Mouse (Mus musculus) neural tube, embryonic 15.5 days (tissue): ENCODE measurements at regions not wholly inside any gene's neighbourhood (a gene's known extent, or its start where the extent isn't known, plus 50 kb on each side); places are given as distances from the start of the nearest gene placed in this dataset.
"Not testable (repeated sequence)": the region's sequence is repeated elsewhere in the genome, so short reads cannot be mapped to it uniquely, and the experiment has no call there.

Source experiments
- ATAC-seq: fragments of 200-750 bp; cut with Nextera tagmentation; 2 replicates; pipeline ENCODE4 v1.8.0; 2017; ENCODE audit warnings: mild to moderate bottlenecking, moderate TSS enrichment, moderate library complexity; ENCODE audit not compliant: low FRiP score
- H3K27ac ChIP-seq: fragments of 300-500 bp; sonication (generic); replicated peaks from 2 replicates; pipeline ENCODE4 v1.5.1; 2015; ENCODE audit warnings: mild to moderate bottlenecking, inconsistent platforms
- H3K27me3 ChIP-seq: fragments of 300-500 bp; sonication (generic); replicated peaks from 2 replicates; pipeline ENCODE4 v1.6.1; 2015; ENCODE audit warnings: inconsistent platforms
- H3K36me3 ChIP-seq: fragments of 300-500 bp; sonication (generic); 2 replicates; pipeline ENCODE4 v1.6.1; 2015; ENCODE audit warnings: inconsistent platforms
- H3K4me1 ChIP-seq: fragments of 300-500 bp; sonication (generic); 2 replicates; pipeline ENCODE4 v1.6.1; 2015; ENCODE audit warnings: inconsistent platforms
- H3K4me2 ChIP-seq: fragments of 300-500 bp; sonication (generic); 2 replicates; pipeline ENCODE4 v1.6.1; 2015; ENCODE audit warnings: inconsistent platforms, mild to moderate bottlenecking, moderate library complexity
- H3K4me3 ChIP-seq: fragments of 300-500 bp; sonication (generic); replicated peaks from 2 replicates; pipeline ENCODE4 v1.5.1; 2015; ENCODE audit warnings: mild to moderate bottlenecking, inconsistent platforms
- H3K9ac ChIP-seq: fragments of 300-500 bp; sonication (generic); replicated peaks from 2 replicates; pipeline ENCODE4 v1.6.1; 2015; ENCODE audit warnings: mild to moderate bottlenecking, inconsistent platforms
- H3K9me3 ChIP-seq: fragments of 300-500 bp; sonication (generic); replicated peaks from 2 replicates; pipeline ENCODE4 v1.6.1; 2016; ENCODE audit warnings: inconsistent platforms
- WGBS: fragments of 180-500 bp; shearing (Covaris S2); methylation state at CpG from one replicate; pipeline ENCODE4 v1.1.7; 2015; ENCODE audit warnings: mixed read lengths; 5-methylcytosine and 5-hydroxymethylcytosine counted together

- not testable (repeated sequence) for H3K4me3 ChIP-seq, H3K27me3 ChIP-seq, H3K4me1 ChIP-seq, H3K36me3 ChIP-seq, ATAC-seq, H3K9ac ChIP-seq, H3K4me2 ChIP-seq, H3K9me3 ChIP-seq, H3K27ac ChIP-seq
- 90% methylated on average over 2 of the region's 2 CpGs for WGBS
Observed at GRCm38 (mm10) chr4:9724801-9725200, 1149.5 kb upstream of the 2610301B20Rik start.

DNA sequence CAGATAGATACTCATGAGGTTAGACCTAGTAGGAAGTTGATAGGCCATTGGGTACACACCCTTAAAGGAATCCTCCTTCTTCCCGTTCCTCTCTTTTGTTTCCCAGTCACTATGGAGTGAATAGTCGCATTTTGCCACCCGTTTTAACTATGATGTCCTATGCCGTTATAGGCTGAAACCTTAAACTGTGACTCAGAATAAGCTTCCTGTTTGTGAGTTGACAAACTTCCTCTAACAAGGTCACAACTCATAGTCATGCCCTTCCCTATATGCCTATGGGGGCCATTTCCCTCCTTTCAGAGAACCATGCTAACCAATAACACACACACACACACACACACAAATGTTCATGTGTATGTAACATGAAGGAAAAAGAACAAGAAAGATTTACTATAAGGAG lies 1136.6 kb upstream of the 2610301B20Rik start:
- Histone ChIP-seq H3K27ac (no peak overlapping the region), H3K36me3 (no peaks in the 10 kb centered on the region), H3K4me1 (no peaks in the 10 kb centered on the region), H3K4me2 (no peak overlapping the region), H3K9me3 (no peaks in the 10 kb centered on the region), H3K4me3 (no peak overlapping the region), H3K9ac (no peak overlapping the region), H3K27me3 (no peaks in the 10 kb centered on the region)
- no peak for ATAC-seq
- 82% methylated on average over 4 of the region's 4 CpGs for WGBS

DNA sequence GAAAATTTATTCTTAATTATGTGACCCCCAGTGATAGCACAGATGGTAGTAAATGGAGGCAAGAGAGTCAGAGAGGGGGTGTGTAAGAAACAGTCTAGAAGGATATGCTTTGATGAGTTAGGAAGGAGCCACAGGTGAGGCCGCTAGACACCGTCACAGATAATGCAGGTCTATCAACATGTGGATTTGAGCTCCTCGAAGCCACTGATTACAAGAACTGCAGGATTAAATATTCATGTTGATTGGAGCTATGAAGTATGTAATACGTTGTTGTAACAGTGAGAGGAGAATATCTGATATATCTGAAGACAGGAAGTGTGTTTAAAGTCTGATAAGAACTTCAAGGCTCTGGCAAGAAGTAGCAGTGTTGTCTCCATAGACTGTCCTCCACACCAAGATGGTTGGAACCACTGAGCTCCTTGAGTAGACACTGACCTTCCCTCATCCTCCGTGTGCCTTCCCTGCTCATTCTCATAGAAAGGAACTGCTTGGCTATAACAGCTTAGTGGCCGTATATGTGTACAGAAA lies 1126.8 kb upstream of the 2610301B20Rik start:
- 85% methylated on average over 6 of the region's 6 CpGs for WGBS
- H3K36me3 ChIP-seq, result no peaks in the 10 kb centered on the region
- H3K4me1 ChIP-seq, result no peaks in the 10 kb centered on the region
- no peaks in the 10 kb centered on the region for H3K9me3 ChIP-seq
- no peak overlapping the region for H3K4me3 ChIP-seq
- no peak overlapping the region for H3K4me2 ChIP-seq
- no peak overlapping the region for H3K27ac ChIP-seq
- H3K9ac ChIP-seq, result no peak overlapping the region
- no peak for ATAC-seq
- H3K27me3 ChIP-seq, result no peaks in the 10 kb centered on the region

DNA sequence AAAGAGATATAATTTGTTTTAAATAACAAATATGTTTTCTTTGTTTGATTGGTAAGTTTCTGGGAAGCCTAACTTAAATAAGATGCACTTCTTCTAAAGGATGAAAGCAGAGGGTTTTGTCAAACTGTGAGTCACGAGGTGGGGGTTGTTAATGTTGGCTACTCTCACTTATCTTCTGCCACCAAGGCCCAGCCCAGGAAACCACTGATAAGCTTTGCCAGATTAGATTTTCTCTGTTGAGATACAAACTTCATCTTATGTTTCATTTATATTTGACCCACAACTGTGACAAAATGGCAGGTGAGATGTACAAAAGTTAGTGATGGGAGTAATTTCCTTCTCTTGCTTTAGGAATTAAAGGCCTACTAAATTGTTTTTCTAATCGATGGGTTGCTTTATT lies 1126.2 kb upstream of the 2610301B20Rik start:
- Histone ChIP-seq H3K4me2 (no peak overlapping the region), H3K27me3 (no peaks in the 10 kb centered on the region), H3K36me3 (no peaks in the 10 kb centered on the region), H3K9ac (no peak overlapping the region), H3K27ac (no peak overlapping the region), H3K4me3 (no peak overlapping the region), H3K9me3 (no peaks in the 10 kb centered on the region), H3K4me1 (no peaks in the 10 kb centered on the region)
- no peak for ATAC-seq
- 79% methylated on average over 2 of the region's 2 CpGs for WGBS

DNA sequence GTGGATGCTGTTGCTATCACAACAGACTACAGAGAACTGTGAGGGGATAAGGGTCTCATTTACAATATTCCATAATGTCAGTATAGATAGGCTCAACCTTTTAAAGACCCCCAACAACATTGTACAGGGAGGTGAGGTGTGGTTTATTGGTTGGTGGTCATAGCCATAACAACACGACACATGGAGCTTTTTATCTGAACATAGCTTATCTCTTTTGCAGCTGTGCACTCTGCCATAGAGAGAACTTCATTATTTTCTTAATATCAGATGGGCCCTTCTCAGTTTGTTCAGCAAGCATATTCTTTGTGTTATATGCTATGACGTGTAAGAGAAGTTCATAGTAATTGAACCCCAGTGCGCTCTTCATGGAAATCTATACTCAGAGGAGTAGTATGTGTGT lies 1124.4 kb upstream of the 2610301B20Rik start:
- no peak for ATAC-seq
- H3K4me3 ChIP-seq, result no peak overlapping the region
- 96% methylated on average over 3 of the region's 3 CpGs for WGBS
- no peaks in the 10 kb centered on the region for H3K27me3 ChIP-seq
- no peaks in the 10 kb centered on the region for H3K36me3 ChIP-seq
- no peaks in the 10 kb centered on the region for H3K4me1 ChIP-seq
- H3K9me3 ChIP-seq, result no peaks in the 10 kb centered on the region
- H3K27ac ChIP-seq, result no peak overlapping the region
- no peak overlapping the region for H3K9ac ChIP-seq
- no peak overlapping the region for H3K4me2 ChIP-seq

DNA sequence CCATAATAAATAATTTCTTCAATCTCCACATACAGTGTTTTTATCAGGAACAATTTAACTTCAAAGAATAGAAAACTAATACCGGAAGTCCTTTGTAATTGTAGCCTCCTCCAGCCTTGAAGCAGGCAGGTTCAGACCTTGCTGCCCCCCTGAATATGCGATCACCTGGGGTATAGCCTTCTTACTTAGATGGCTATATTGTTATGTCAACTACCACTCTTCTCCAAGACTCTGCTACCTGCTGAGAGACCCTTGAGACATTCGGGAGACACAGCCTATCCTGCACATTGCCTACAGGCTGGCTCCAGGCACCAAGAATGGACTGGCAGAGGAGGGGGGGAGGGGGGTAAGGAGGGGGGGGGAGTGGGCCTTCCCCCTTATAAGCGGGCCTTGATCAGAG lies 1123.9 kb upstream of the 2610301B20Rik start:
- H3K4me1 ChIP-seq, result no peaks in the 10 kb centered on the region
- H3K9ac ChIP-seq, result no peak overlapping the region
- H3K9me3 ChIP-seq, result no peaks in the 10 kb centered on the region
- WGBS, result 67% methylated on average over 4 of the region's 4 CpGs
- no peak overlapping the region for H3K27ac ChIP-seq
- H3K36me3 ChIP-seq, result no peaks in the 10 kb centered on the region
- ATAC-seq, result no peak
- H3K4me3 ChIP-seq, result no peak overlapping the region
- no peaks in the 10 kb centered on the region for H3K27me3 ChIP-seq
- H3K4me2 ChIP-seq, result no peak overlapping the region

DNA sequence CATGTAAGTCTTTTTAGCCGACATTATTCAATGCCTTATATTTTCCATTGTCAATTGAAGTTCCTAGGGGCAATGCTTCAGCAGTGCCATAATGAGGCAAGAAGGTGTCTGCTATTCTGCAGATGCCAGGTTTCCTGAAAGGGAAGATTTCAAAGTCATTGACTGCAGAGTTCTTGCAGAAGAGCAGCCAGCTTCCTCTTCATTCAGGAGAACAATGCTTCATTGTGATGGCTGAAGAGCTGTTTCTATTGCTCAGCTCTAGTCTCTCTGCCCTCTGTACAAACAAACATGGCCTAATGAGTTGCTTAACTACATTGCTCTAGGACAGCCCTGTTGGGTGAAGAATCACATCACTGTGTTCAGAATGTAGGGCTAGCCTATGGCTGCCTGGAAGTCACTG lies 1111.0 kb upstream of the 2610301B20Rik start:
- Histone ChIP-seq H3K9ac (no peak overlapping the region), H3K4me2 (no peak overlapping the region), H3K9me3 (no peaks in the 10 kb centered on the region), H3K36me3 (no peaks in the 10 kb centered on the region), H3K27ac (no peak overlapping the region), H3K27me3 (no peaks in the 10 kb centered on the region), H3K4me3 (no peak overlapping the region), H3K4me1 (no peaks in the 10 kb centered on the region)
- WGBS, result 35% methylated on average over 1 of the region's 1 CpGs
- ATAC-seq, result no peak

DNA sequence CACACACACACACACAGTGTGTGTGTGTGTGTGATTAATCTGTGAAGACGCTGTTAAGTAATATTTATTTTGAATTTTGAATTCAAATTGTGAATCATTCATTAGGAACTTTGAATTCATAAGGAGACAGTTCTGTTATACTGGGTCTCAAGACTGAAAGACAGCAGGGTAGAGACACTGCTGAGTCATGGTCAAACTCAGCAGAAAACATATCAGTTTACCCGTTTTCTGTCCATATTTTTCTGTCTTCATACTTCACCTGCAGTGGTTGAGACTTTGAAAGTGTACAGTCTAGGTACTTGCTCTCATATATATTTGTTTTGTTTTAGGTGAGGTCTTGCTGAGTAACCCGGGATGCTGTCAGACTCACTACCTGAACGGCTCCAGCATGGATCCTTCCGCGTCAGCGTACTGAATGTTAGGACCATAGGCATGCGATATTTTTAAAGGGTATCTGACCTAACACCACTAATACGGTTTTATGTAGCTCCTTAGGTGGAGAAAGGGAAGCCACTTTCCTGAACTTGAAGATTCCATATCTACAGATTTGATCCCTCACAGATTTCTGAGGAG lies 1104.6 kb upstream of the 2610301B20Rik start:
- Histone ChIP-seq H3K9ac (peak overlapping the region; percentile 58; the same call in 1 of the 2 replicates), H3K9me3 (no peaks in the 10 kb centered on the region), H3K4me1 (no peaks in the 10 kb centered on the region), H3K4me3 (peak overlapping the region; percentile 65), H3K4me2 (peak overlapping the region; percentile 94), H3K27me3 (no peaks in the 10 kb centered on the region), H3K36me3 (no peaks in the 10 kb centered on the region), H3K27ac (no peak overlapping the region)
- WGBS, result 61% methylated on average over 9 of the region's 9 CpGs
- ATAC-seq, result peak; percentile 30; the same call in 1 of the 2 replicates

DNA sequence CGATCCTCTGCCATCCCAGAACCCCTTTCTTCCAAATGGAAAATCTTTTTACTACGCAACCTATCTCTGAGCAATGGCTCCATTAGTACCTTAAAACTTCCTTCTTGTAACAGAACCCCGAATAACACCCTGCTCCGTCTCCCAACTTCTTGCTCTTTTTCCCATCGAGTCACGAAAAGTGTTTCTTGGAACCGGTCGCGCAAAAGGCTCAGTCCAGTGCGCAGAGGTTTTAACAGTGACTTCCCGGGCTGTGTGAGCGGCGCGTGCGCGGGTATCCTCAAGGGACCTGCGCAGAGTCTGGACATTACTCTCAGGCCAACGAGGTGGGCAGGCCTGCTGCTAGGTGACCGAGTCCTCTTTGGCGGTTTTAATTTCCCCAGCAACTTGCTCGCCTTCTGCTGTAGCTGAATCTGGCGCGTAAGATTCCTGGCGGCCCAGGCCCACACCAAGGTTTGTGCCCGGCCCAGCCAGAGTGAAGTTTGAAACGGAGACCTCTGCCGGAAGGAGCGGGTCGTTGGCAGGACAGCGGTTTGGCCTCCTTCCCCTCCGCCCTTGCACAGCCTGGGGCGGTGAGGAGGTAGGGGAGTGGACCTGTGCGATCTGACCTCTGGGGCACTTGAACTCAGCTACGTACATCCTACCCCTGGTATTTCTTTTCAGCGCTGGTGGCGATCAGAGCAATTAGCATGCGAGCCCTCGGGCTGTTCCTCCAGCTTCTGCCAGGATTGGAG lies 1103.8 kb upstream of the 2610301B20Rik start:
- Histone ChIP-seq H3K36me3 (no peaks in the 10 kb centered on the region), H3K9ac (peak overlapping the region; percentile 58), H3K4me2 (peak overlapping the region; percentile 94), H3K4me3 (peak overlapping the region; percentile 65), H3K27ac (peak overlapping the region; percentile 78), H3K27me3 (no peaks in the 10 kb centered on the region), H3K4me1 (no peaks in the 10 kb centered on the region), H3K9me3 (no peaks in the 10 kb centered on the region)
- ATAC-seq, result peak; percentile 92
- 2% methylated on average over 38 of the region's 38 CpGs for WGBS

- Histone ChIP-seq H3K27me3 (no peaks in the 10 kb centered on the region), H3K9ac (peak overlapping the region; percentile 58), H3K27ac (peak overlapping the region; percentile 78), H3K36me3 (no peaks in the 10 kb centered on the region), H3K4me3 (peak overlapping the region; percentile 65), H3K4me2 (peak overlapping the region; percentile 94), H3K9me3 (no peaks in the 10 kb centered on the region), H3K4me1 (no peaks in the 10 kb centered on the region)
- ATAC-seq, result peak; percentile 87
- under 1% methylated on average over 5 of the region's 5 CpGs for WGBS
Observed at GRCm38 (mm10) chr4:9771103-9771474, 1103.2 kb upstream of the 2610301B20Rik start.

DNA sequence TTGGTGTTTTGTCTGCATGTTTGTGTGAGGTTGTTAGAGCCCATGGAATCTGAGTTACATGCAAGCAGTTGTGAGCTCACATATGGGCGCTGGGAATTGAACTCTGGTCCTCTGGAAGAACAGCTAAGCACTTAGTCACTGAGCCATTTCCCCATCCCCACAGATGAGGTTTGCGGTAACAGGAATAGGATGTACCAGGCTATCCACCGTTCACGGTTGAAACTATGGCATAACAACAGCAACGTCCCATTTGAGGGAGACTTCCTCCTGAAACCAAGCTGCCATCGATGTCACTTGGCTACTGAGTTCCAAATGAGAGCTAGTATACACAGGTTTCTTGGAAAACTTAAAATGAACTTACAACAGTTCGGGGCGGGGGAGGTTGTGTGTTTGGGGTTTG lies 1095.9 kb upstream of the 2610301B20Rik start:
- no peak overlapping the region for H3K4me3 ChIP-seq
- no peak overlapping the region for H3K4me2 ChIP-seq
- 95% methylated on average over 8 of the region's 8 CpGs for WGBS
- no peaks in the 10 kb centered on the region for H3K9me3 ChIP-seq
- no peak for ATAC-seq
- H3K9ac ChIP-seq, result no peak overlapping the region
- no peak overlapping the region for H3K27ac ChIP-seq
- no peaks in the 10 kb centered on the region for H3K27me3 ChIP-seq
- H3K4me1 ChIP-seq, result no peaks in the 10 kb centered on the region
- no peaks in the 10 kb centered on the region for H3K36me3 ChIP-seq

DNA sequence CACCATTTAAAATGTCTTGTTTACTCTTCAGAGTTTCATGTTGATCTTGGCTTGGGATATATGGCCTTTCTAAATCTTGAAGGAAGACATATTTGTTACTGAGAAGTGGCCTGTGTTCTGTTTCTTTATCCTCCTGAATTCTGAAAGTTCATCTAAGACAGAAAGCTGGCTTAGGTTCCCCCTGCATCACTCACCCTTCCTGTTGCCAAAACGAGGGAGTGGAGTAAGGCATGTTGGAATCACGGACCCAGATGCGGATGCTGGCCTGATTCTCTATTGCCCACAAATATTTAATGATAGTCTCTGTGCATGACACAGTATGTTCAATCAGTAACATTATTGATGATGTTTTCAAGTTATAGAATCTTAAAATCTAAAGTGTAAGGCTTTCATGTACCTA lies 1094.7 kb upstream of the 2610301B20Rik start:
- H3K4me2 ChIP-seq, result no peak overlapping the region
- H3K27me3 ChIP-seq, result no peaks in the 10 kb centered on the region
- no peaks in the 10 kb centered on the region for H3K36me3 ChIP-seq
- no peak overlapping the region for H3K9ac ChIP-seq
- H3K4me3 ChIP-seq, result no peak overlapping the region
- H3K9me3 ChIP-seq, result no peaks in the 10 kb centered on the region
- no peak for ATAC-seq
- WGBS, result 79% methylated on average over 3 of the region's 3 CpGs
- H3K4me1 ChIP-seq, result no peaks in the 10 kb centered on the region
- H3K27ac ChIP-seq, result no peak overlapping the region
